10 mouse cellular contexts compared by ENCODE assay signal in genomic region chr15:98614551-98614950, GRCm38 (mm10). TPM values are rescaled to one million over a fixed set of nuclear protein-coding genes. Genes with fewer than 3 reads are reported as not detected.
DNase-seq lines count a peak whose midpoint lies in the region; ATAC-seq and TF ChIP-seq lines count a peak whose summit lies in the region.
"Had no signal": no experiment of that assay in that cellular context is flagged by ENCODE, and none has a peak within 500 bp of the region (broad histone marks: within the 10 kb centered on the region; RNA-seq: fewer than 3 reads in every experiment).

No protein-coding gene starts in this region.

- H3K4me3 ChIP-seq in forebrain, embryonic 11.5 days (ENCODE audit: low read depth, low read length): no peak overlapping the region
- no peak overlapping the region for H3K4me3 ChIP-seq in forebrain, embryonic 12.5 days (replicated peaks)
- no peak overlapping the region for H3K4me3 ChIP-seq in midbrain, embryonic 13.5 days (replicated peaks)
- no peak overlapping the region for H3K4me3 ChIP-seq in midbrain, embryonic 11.5 days (ENCODE audit: low read depth, low read length)
- H3K4me3 ChIP-seq in stomach, postnatal 0 days (ENCODE audit: low read depth, low read length): no peak overlapping the region
- H3K4me3 ChIP-seq: liver, embryonic 12.5 days; neural tube, embryonic 12.5 days had no signal

- no peaks in the 10 kb centered on the region for H3K9me3 ChIP-seq in forebrain, embryonic 11.5 days (ENCODE audit: control insufficient read depth, low read length)
- no peaks in the 10 kb centered on the region for H3K9me3 ChIP-seq in forebrain, embryonic 12.5 days
- H3K9me3 ChIP-seq in midbrain, embryonic 13.5 days: no peaks in the 10 kb centered on the region
- H3K9me3 ChIP-seq in midbrain, embryonic 11.5 days (ENCODE audit: control insufficient read depth, low read length): no peaks in the 10 kb centered on the region
- H3K9me3 ChIP-seq in stomach, postnatal 0 days (ENCODE audit: control insufficient read depth, low read length): no peaks in the 10 kb centered on the region
- H3K9me3 ChIP-seq: liver, embryonic 12.5 days; neural tube, embryonic 12.5 days had no signal

- peaks cover 8% of the 10 kb centered on the region; the same call in 1 of the 2 replicates for H3K4me1 ChIP-seq in forebrain, embryonic 11.5 days (replicated peaks; ENCODE audit: control insufficient read depth, insufficient read depth, low read length)
- peaks cover 22% of the 10 kb centered on the region for H3K4me1 ChIP-seq in forebrain, embryonic 12.5 days
- H3K4me1 ChIP-seq in midbrain, embryonic 13.5 days (replicated peaks): peaks cover 24% of the 10 kb centered on the region
- peaks cover 6% of the 10 kb centered on the region; the same call in 1 of the 2 replicates for H3K4me1 ChIP-seq in midbrain, embryonic 11.5 days (ENCODE audit: control insufficient read depth, insufficient read depth, low read length)
- no peaks in the 10 kb centered on the region; the same call in 1 of the 2 replicates for H3K4me1 ChIP-seq in stomach, postnatal 0 days (replicated peaks; ENCODE audit: control insufficient read depth, insufficient read depth)

- no peak overlapping the region for H3K27ac ChIP-seq in forebrain, embryonic 11.5 days (ENCODE audit: low read depth, low read length)
- no peak overlapping the region for H3K27ac ChIP-seq in forebrain, embryonic 12.5 days
- peak overlapping the region; percentile 14 for H3K27ac ChIP-seq in midbrain, embryonic 13.5 days
- no peak overlapping the region for H3K27ac ChIP-seq in midbrain, embryonic 11.5 days (ENCODE audit: low read depth, low read length)
- no peak overlapping the region; the same call in 1 of the 2 replicates for H3K27ac ChIP-seq in stomach, postnatal 0 days (replicated peaks)
- H3K27ac ChIP-seq: liver, embryonic 12.5 days; neural tube, embryonic 12.5 days had no signal

- 73% methylated on average over 9 of the region's 9 CpGs for WGBS in forebrain, embryonic 11.5 days
- WGBS in forebrain, embryonic 12.5 days: 67% methylated on average over 9 of the region's 9 CpGs
- WGBS in midbrain, embryonic 13.5 days: 51% methylated on average over 9 of the region's 9 CpGs
- whole genome bisulfite sequencing in midbrain, embryonic 11.5 days: 72% methylated on average over 9 of the region's 9 CpGs
- WGBS in stomach, postnatal 0 days: 41% methylated on average over 9 of the region's 9 CpGs

- no peak for TF ChIP-seq EP300 in stomach, postnatal 0 days (optimal IDR thresholded peaks at IDR 0.05)

- no peak for TF ChIP-seq CTCF in stomach, postnatal 0 days (IDR thresholded peaks at IDR 0.05; ENCODE audit: low read depth)

- H3K9ac ChIP-seq in forebrain, embryonic 11.5 days (ENCODE audit: low read length): peak overlapping the region; percentile 8
- no peak overlapping the region for H3K9ac ChIP-seq in forebrain, embryonic 12.5 days
- no peak overlapping the region for H3K9ac ChIP-seq in midbrain, embryonic 13.5 days (replicated peaks)
- no peak overlapping the region for H3K9ac ChIP-seq in midbrain, embryonic 11.5 days (ENCODE audit: low read length)
- H3K9ac ChIP-seq in stomach, postnatal 0 days (ENCODE audit: low read length): peak overlapping the region; percentile 43; the same call in 1 of the 2 replicates
- H3K9ac ChIP-seq: liver, embryonic 12.5 days; neural tube, embryonic 12.5 days had no signal

- no peaks in the 10 kb centered on the region for H3K27me3 ChIP-seq in forebrain, embryonic 11.5 days (ENCODE audit: control insufficient read depth, insufficient read depth, low read length)
- peaks cover 11% of the 10 kb centered on the region; the same call in 1 of the 2 replicates for H3K27me3 ChIP-seq in forebrain, embryonic 12.5 days
- H3K27me3 ChIP-seq in midbrain, embryonic 13.5 days: 0 out of 2 replicates have a peak, but pooled peaks cover 2% of the 10 kb centered on the region
- no peaks in the 10 kb centered on the region; the same call in 1 of the 2 replicates for H3K27me3 ChIP-seq in midbrain, embryonic 11.5 days (ENCODE audit: control insufficient read depth, insufficient read depth, low read length)
- H3K27me3 ChIP-seq in stomach, postnatal 0 days (ENCODE audit: control insufficient read depth, insufficient read depth, low read length): no peaks in the 10 kb centered on the region

- no peak for ATAC-seq in forebrain, embryonic 11.5 days (replicated peaks; ENCODE audit: low FRiP score)
- no peak for ATAC-seq in forebrain, embryonic 12.5 days (ENCODE audit: low FRiP score)
- ATAC-seq in midbrain, embryonic 13.5 days: no peak
- no peak for ATAC-seq in midbrain, embryonic 11.5 days (ENCODE audit: low FRiP score)
- no peak for ATAC-seq in stomach, postnatal 0 days (ENCODE audit: low FRiP score, low TSS enrichment)
- ATAC-seq: liver, embryonic 12.5 days had no signal

- DNase-seq in forebrain, embryonic 11.5 days (ENCODE audit: low spot score): no peak
- DNase-seq in midbrain, embryonic 11.5 days (ENCODE audit: low spot score, missing footprints): no peak
- peak; percentile 77 for DNase-seq in kidney, adult 9 months
- DNase-seq in stomach, postnatal 0 days (ENCODE audit: low spot score): no peak
- no peak for DNase-seq in right cerebral cortex, adult 2 months (ENCODE audit: low spot score in 2 of 2)
- DNase-seq in frontal cortex, postnatal 25 days (ENCODE audit: low spot score in 2 of 2): no peak

- H3K4me2 ChIP-seq in forebrain, embryonic 11.5 days (ENCODE audit: low read depth, low read length, severe bottlenecking): no peak overlapping the region
- H3K4me2 ChIP-seq in forebrain, embryonic 12.5 days: no peak overlapping the region
- no peak overlapping the region for H3K4me2 ChIP-seq in midbrain, embryonic 13.5 days (replicated peaks)
- H3K4me2 ChIP-seq in midbrain, embryonic 11.5 days: no peak overlapping the region
- H3K4me2 ChIP-seq in stomach, postnatal 0 days (replicated peaks; ENCODE audit: low read depth): no peak overlapping the region
- H3K4me2 ChIP-seq: liver, embryonic 12.5 days; neural tube, embryonic 12.5 days had no signal

- no peaks in the 10 kb centered on the region for H3K36me3 ChIP-seq in forebrain, embryonic 11.5 days (ENCODE audit: control insufficient read depth, insufficient read depth, low read length)
- H3K36me3 ChIP-seq in forebrain, embryonic 12.5 days (replicated peaks): no peaks in the 10 kb centered on the region
- H3K36me3 ChIP-seq in midbrain, embryonic 13.5 days: no peaks in the 10 kb centered on the region
- no peaks in the 10 kb centered on the region for H3K36me3 ChIP-seq in midbrain, embryonic 11.5 days (ENCODE audit: control insufficient read depth, insufficient read depth, low read length)
- no peaks in the 10 kb centered on the region for H3K36me3 ChIP-seq in stomach, postnatal 0 days (ENCODE audit: control insufficient read depth, insufficient read depth, low read length)
- H3K36me3 ChIP-seq: liver, embryonic 12.5 days; neural tube, embryonic 12.5 days had no signal

RNA-seq across cellular contexts. Expression of gene Adcy6, which starts 4.7 kb away (rescaled TPM):
- 11.2 and 12.3 TPM in 2 replicates for polyA plus RNA-seq in forebrain, embryonic 11.5 days (2014; fragmentation: Nextera tagmentation; extraction: Ambion mirVana)
- polyA plus RNA-seq in forebrain, embryonic 12.5 days (2016; fragmentation: Nextera tagmentation; extraction: Ambion mirVana): 12.9 and 14.2 TPM in 2 replicates
- 10.6 and 13.0 TPM in 2 replicates for polyA plus RNA-seq in midbrain, embryonic 13.5 days (2015; fragmentation: Nextera tagmentation; extraction: Ambion mirVana)
- 9.3 and 10.6 TPM in 2 replicates for polyA plus RNA-seq in midbrain, embryonic 11.5 days (2014; fragmentation: Nextera tagmentation; extraction: Ambion mirVana)
- polyA plus RNA-seq in stomach, postnatal 0 days (2015; fragmentation: Nextera tagmentation; extraction: Ambion mirVana): 9.0 and 9.5 TPM in 2 replicates

RNA-seq across cellular contexts. Expression of gene Cacnb3, which starts 16.1 kb away (rescaled TPM):
- 45.3 and 46.9 TPM in 2 replicates for polyA plus RNA-seq in forebrain, embryonic 11.5 days (2014; fragmentation: Nextera tagmentation; extraction: Ambion mirVana)
- 77.1 and 80.4 TPM in 2 replicates for polyA plus RNA-seq in forebrain, embryonic 12.5 days (2016; fragmentation: Nextera tagmentation; extraction: Ambion mirVana)
- polyA plus RNA-seq in midbrain, embryonic 13.5 days (2015; fragmentation: Nextera tagmentation; extraction: Ambion mirVana): 139 and 157 TPM in 2 replicates
- 35.5 and 39.5 TPM in 2 replicates for polyA plus RNA-seq in midbrain, embryonic 11.5 days (2014; fragmentation: Nextera tagmentation; extraction: Ambion mirVana)
- 15.1 and 17.6 TPM in 2 replicates for polyA plus RNA-seq in stomach, postnatal 0 days (2015; fragmentation: Nextera tagmentation; extraction: Ambion mirVana)

RNA-seq across cellular contexts. Expression of gene 4930415O20Rik, which starts 43.7 kb away (rescaled TPM):
- polyA plus RNA-seq in forebrain, embryonic 11.5 days (2014; fragmentation: Nextera tagmentation; extraction: Ambion mirVana): not detected in 2 replicates
- polyA plus RNA-seq in forebrain, embryonic 12.5 days (2016; fragmentation: Nextera tagmentation; extraction: Ambion mirVana): not detected in 2 replicates
- 0.67 TPM in 1 of 2 replicates, not detected in the other for polyA plus RNA-seq in midbrain, embryonic 13.5 days (2015; fragmentation: Nextera tagmentation; extraction: Ambion mirVana)
- polyA plus RNA-seq in midbrain, embryonic 11.5 days (2014; fragmentation: Nextera tagmentation; extraction: Ambion mirVana): 0.44 TPM in 1 of 2 replicates, not detected in the other
- polyA plus RNA-seq in stomach, postnatal 0 days (2015; fragmentation: Nextera tagmentation; extraction: Ambion mirVana): 0.19 and 0.36 TPM in 2 replicates
- polyA plus RNA-seq: liver, embryonic 12.5 days; neural tube, embryonic 12.5 days had no signal

RNA-seq across cellular contexts. Expression of gene Ccnt1, which starts 43.8 kb away (rescaled TPM):
- polyA plus RNA-seq in forebrain, embryonic 11.5 days (2014; fragmentation: Nextera tagmentation; extraction: Ambion mirVana): 62.2 and 67.0 TPM in 2 replicates
- 61.2 and 63.2 TPM in 2 replicates for polyA plus RNA-seq in forebrain, embryonic 12.5 days (2016; fragmentation: Nextera tagmentation; extraction: Ambion mirVana)
- polyA plus RNA-seq in midbrain, embryonic 13.5 days (2015; fragmentation: Nextera tagmentation; extraction: Ambion mirVana): 72.7 and 75.1 TPM in 2 replicates
- polyA plus RNA-seq in midbrain, embryonic 11.5 days (2014; fragmentation: Nextera tagmentation; extraction: Ambion mirVana): 60.7 and 61.9 TPM in 2 replicates
- 20.8 and 23.9 TPM in 2 replicates for polyA plus RNA-seq in stomach, postnatal 0 days (2015; fragmentation: Nextera tagmentation; extraction: Ambion mirVana)

RNA-seq across cellular contexts. Expression of gene Ddx23, which starts 48.1 kb away (rescaled TPM):
- polyA plus RNA-seq in forebrain, embryonic 11.5 days (2014; fragmentation: Nextera tagmentation; extraction: Ambion mirVana): 24.2 and 31.2 TPM in 2 replicates
- 23.9 and 24.1 TPM in 2 replicates for polyA plus RNA-seq in forebrain, embryonic 12.5 days (2016; fragmentation: Nextera tagmentation; extraction: Ambion mirVana)
- polyA plus RNA-seq in midbrain, embryonic 13.5 days (2015; fragmentation: Nextera tagmentation; extraction: Ambion mirVana): 28.6 and 29.5 TPM in 2 replicates
- 24.8 and 24.9 TPM in 2 replicates for polyA plus RNA-seq in midbrain, embryonic 11.5 days (2014; fragmentation: Nextera tagmentation; extraction: Ambion mirVana)
- 8.2 and 10.3 TPM in 2 replicates for polyA plus RNA-seq in stomach, postnatal 0 days (2015; fragmentation: Nextera tagmentation; extraction: Ambion mirVana)

Comparison
In these comparisons a context has a peak if more than half of its experiments do, and no peak if none do; other contexts are left out.
1. H3K9ac ChIP-seq: peak in forebrain, embryonic 11.5 days (single experiment) and stomach, postnatal 0 days (single experiment); none in forebrain, embryonic 12.5 days (single experiment), midbrain, embryonic 13.5 days (single experiment) and midbrain, embryonic 11.5 days (single experiment).